19 mouse cellular contexts compared by ENCODE assay signal in the genomic region with DNA sequence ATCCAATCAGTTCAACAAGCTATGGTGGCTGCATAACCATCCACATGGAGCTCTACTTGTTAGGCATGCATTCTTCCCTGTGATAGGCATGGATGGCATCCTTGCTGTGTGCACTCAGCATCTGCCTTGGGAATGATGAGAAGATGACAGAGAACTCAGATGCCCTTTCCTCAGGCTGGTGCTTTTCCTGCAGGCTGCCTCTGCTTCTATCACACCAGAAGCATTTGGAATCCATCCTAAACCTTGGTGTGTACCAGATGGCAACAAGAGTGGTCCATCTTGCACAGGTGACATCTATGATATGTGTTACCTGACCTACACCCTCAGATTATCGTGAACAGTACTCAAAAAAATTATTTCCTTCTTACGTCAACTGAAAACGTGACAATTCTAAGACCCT.
DNase-seq lines count a peak whose midpoint lies in the region; ATAC-seq lines count a peak whose summit lies in the region.
"Had no signal": no experiment of that assay in that cellular context is flagged by ENCODE, and none has a peak within 500 bp of the region (broad histone marks: within the 10 kb centered on the region; RNA-seq: fewer than 3 reads in every experiment).

No protein-coding gene starts in this region.

- DNase-seq in cerebellum, postnatal 4 days (ENCODE audit: low spot score in 2 of 2) = no peak
- peak; percentile 84 for DNase-seq in brain, adult 2 months (ENCODE audit: low read depth, low spot score)
- peak; percentile 64 for DNase-seq in cerebellum, adult 8-10 months
- DNase-seq in cerebellum, postnatal 25 days = peak; percentile 59 to 74
- DNase-seq in urinary bladder, postnatal 36 days (ENCODE audit: low spot score in 2 of 2) = no peak
- DNase-seq in neural tube, embryonic 10.5 days (ENCODE audit: extremely low spot score, low spot score) = no peak
- DNase-seq: adrenal gland, adult 8-10 months; gastrocnemius, adult 2 months; gastrocnemius, postnatal 36 days; heart, adult 18-20 months; heart, postnatal 4 days; kidney, adult 11 months; kidney, postnatal 25 days; liver; lung, adult 2 months; lung, postnatal 10 days had no signal

- 0 out of 2 replicates have a peak, but pooled peaks have one; percentile 53 for ATAC-seq in cerebellum, adult (ENCODE audit: insufficient number of reproducible peaks, low FRiP score, low TSS enrichment)
- ATAC-seq: forebrain, embryonic 13.5 days; midbrain, embryonic 13.5 days had no signal

Comparison
In these comparisons a context has a peak if more than half of its experiments do, and no peak if none do; other contexts are left out.
1. DNase-seq: peak in brain, adult 2 months (single experiment), cerebellum, adult 8-10 months (single experiment) and cerebellum, postnatal 25 days (2 of 2); none in cerebellum, postnatal 4 days (0 of 2), urinary bladder, postnatal 36 days (0 of 2) and neural tube, embryonic 10.5 days (single experiment).